Mouse (Mus musculus) E14TG2a.4 (cell line): ENCODE measurements around the gene Olfr965.

Experiments used
- CTCF ChIP-seq: conservative IDR thresholded peaks from 2 replicates; pipeline ENCODE4 v1.5.1; 2014; ENCODE audit warnings: low read length
- POU5F1 ChIP-seq: IDR thresholded peaks from 2 replicates; pipeline ENCODE4 v1.6.1; 2014; ENCODE audit warnings: low read length, borderline replicate concordance

- TF ChIP-seq CTCF = no peak
- no peak for TF ChIP-seq POU5F1
These were observed 4.1 kb upstream of the Olfr965 start, which contains the start of gene Olfr149 for GRCm38 (mm10) chr9:39707017-39707416.
